Mouse (Mus musculus) megakaryocyte, embryonic 14.5 days (primary cell): Measurements from ENCODE around the gene Slx1b.

ENCODE experiments used
- FLI1 ChIP-seq: IDR thresholded peaks from 2 replicates; pipeline ENCODE4 v1.6.1; 2012; ENCODE audit warnings: low read length, inconsistent platforms, mixed read lengths
- GATA1 ChIP-seq: IDR thresholded peaks from 3 replicates; pipeline ENCODE4 v1.6.1; 2012; ENCODE audit warnings: mixed read lengths, low read length, inconsistent platforms, borderline replicate concordance

DNA sequence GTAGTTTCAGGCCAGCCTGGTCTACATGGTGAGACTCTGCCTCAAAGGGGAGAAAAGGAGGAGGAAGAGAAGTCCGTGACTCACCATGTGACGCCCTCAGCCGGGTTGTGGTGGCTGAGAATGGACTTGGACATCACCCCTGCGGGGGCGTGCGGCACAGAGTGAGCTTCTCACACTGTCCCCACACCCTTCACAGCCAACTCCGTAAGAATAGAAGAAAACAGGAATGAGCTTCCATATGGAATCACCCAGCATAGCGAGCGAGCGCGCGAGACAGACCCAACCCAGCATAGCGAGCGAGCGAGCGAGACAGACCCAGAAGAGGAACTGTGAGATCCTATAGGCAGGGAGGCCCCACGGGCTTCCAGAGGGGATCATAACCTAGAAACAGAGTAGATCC is 44.0 kb upstream of the Slx1b start:
- TF ChIP-seq FLI1 (no peak), GATA1 (no peak)
